Mouse (Mus musculus) fat pad, adult 2 months (tissue): Measurements from ENCODE around the gene Cstb.

Source experiments
- DNase-seq: peaks from one replicate; pipeline ENCODE4 v3.0.0-alpha.2; 2011; ENCODE audit warnings: low read depth, low spot score; ENCODE audit errors: extremely low read depth

Cstb gene

DNA sequence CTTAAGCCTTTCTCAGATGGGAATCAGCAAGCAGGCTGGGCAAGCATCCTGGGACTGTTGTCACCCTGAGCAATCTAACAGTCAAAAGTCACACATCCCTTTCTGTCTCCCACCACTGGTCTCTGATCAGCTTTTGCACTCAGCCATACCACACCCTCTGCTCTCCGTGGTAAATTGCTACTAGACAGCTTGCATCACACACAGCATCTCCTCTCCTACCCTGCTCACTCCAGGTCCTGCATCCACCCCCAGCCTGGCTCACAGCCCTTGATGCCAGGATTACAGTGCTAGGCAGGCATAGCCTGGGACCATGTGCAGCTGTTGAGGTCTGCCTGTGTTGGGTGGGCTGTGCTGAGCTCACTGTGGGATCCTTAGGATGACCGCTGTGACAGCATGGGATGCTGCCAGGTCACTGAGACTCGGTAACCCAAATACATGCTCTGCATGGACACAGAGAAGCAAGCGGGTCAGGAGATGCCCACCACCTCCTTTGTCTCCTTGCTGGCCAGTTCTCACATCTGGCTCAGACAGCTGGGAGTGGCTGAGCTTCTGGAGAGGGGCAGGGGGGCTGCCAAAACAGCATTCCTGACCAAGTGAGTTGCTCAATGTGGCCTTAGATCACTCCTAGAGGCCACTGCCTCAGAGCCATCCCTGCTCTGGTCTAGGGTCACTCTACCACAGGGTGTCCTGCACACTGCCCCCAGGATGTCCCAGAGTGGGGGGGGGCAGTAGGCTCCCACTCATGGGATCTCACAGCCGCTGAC lies 33.1 kb downstream of the Cstb start:
- no peak for DNase-seq

GRCm38 (mm10) chr10:78460463-78460862 lies 35.0 kb downstream of the Cstb start:
- no peak for DNase-seq

DNA sequence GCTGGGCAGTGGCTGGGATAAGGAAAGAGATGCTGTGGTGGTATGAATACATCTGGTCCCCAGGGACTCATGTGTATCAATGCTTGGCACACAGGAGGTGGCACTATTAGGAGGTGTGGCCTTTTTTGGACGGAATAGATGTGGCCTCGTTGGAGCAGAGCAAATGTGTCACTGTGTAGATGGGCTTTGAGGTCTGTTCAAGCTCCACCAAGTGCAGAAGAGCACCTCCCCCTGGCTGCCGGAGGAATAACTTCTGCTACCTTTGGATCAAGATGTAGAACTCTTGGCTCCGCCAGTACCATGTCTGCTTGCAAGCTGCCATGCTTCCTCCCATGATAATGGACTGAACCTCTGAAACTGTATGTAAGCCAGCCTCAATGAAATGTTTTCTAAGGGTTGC lies 36.3 kb downstream of the Cstb start:
- DNase-seq = no peak

- no peak for DNase-seq
These were observed 37.7 kb downstream of the Cstb start for GRCm38 (mm10) chr10:78462945-78463768.

DNA sequence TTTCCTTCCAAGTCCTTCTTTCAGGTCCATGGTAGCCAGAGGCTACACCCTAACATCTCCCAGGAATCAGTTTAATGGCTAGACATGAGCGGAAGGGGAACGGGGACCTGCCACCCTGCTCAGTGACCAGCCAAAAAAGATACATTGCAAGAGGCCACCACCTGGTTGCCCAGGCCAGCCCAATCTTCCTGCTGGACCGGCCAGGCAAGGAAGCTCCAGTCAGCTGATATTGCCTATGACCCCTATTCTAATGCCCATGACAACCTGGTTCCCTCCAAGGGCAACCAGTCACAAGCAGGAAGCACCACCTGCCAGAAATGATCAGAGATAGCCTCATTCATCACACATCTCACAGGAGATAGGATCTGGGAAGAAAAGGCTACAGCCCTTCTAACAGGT lies 38.3 kb downstream of the Cstb start:
- no peak for DNase-seq

GRCm38 (mm10) chr10:78464201-78464791 lies 38.8 kb downstream of the Cstb start:
- DNase-seq = no peak

DNA sequence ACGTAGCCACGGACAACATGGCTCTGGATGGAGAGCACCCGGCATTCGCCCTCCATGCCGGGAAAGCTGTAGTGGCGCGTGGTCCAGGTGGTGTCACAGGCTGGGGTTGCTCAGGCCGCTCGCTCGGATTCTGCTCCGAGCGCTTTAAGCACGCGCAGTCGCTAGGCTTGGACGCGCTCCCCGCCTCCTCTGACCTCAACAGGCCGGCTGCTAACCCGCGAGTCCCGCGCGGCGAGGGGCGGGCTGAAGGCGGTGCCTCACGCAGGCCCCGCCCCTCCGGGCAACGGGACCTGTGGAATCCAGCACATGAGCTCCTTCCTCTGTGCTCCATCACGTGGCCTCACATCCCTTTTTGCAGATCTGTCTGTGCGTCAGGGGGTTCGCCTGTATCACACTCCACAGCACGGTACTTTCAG lies 39.3 kb downstream of the Cstb start, which contains the start of gene Pdxk:
Gene Pdxk (minus strand): TSS at position 184 of the 416 bp plus-strand sequence.
- no peak for DNase-seq

DNA sequence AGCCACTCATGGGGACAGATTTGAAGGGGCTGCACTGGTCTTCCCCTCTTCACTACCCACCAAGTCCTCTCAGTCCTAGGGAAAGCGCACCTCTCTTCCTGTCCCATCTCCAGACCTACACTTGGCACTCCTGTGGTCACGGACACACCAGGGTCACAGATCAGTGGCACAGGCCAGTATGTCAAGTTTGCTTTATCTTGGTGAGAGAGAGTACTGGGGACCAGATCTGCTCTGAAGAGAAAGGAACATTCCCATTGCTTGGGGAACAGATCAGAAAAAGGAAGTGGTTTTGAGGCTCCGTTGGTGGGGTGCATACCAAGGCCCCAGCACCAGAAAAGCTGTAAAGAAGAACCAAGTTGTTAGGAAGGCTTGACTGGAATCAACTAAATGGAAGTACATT lies 40.0 kb downstream of the Cstb start:
- DNase-seq = no peak

- no peak for DNase-seq
These were observed 41.2 kb downstream of the Cstb start for GRCm38 (mm10) chr10:78466647-78467046.

DNA sequence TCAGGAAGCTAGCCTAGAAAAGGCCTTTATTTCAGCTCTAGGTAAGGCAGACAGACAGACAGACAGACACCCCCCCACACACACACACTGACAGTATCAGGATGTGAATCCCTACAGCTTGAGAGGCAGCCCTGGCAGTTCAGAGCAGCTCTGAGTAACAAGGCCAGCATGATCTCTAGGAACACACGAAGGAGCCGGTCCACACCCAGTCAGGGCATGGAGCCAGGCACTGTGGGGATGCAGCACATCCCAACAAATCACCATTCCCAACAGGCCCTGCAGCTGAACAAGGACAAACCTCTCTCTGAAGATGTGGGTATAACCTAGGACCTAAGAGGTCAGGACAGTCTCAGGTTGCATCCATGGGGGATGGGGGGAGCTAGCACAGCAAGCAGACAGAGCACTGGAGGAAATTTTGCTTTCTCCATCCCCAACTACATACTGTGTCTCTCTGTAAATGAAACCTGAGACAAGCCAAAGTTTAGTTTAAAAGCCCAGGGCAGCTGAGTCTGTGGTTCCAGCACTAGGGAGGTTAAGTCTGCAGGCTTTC lies 42.4 kb downstream of the Cstb start:
- no peak for DNase-seq

GRCm38 (mm10) chr10:78470582-78471313 lies 45.3 kb downstream of the Cstb start:
- DNase-seq = no peak

DNA sequence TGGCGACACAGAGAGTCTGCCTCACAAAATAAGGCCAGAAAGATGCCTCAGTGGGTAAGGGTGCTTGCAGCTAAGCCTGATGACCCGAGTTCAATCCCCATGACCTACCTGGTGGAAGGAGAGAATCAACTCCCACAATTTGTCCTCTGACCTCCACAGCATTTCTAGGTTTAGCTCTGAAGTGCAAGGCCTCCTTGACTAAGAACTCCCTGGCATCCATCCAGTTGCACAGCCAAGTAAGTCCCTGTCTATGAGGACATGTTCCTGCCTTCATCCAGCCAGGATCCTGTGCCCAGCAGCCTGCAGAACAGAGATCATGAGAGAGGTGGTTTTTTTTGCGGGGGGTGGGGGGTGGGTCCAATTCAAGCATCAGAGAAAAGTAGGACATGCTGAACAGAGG lies 46.6 kb downstream of the Cstb start:
- DNase-seq = no peak

- no peak for DNase-seq
These were observed 48.0 kb downstream of the Cstb start for GRCm38 (mm10) chr10:78473434-78473833.

DNA sequence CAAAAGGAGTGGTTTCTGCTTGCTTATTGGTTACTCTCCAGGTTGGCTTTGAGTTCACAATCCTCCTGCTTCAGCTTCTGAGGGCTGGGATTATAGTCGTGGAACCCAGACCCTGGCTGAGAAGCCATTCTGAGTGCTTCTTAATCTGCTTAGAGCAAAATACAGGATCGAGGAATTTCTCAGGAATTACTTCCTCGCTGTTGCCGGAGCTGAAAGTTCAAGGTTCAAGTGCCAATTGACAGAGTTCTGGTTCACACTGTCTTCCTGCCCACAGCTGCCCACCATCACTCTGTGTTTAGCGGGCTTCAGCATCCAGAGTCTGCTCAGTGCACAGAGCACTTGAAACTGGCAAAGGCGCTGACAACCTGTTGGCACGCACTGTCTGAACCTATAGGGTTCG lies 49.3 kb downstream of the Cstb start:
- no peak for DNase-seq

DNA sequence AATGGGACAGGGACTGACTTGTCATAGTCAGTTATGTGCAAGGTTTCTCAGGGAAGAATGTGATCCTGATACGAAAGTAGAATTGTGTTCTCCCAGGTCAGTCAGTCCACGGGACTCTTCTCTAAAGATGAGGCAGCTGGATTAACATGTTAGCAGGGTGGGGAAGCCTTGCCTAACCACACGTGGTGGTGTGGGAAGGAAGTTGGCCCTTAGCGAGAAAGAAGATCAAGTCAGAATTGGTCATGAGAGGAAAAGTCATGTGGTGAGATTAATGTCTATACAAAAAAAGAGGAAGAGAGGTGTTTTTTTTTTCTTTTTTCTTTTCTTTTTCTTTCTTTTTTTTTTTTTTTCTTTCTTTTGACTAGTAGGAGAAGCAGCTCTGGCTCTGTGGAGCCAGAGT lies 51.4 kb downstream of the Cstb start:
- no peak for DNase-seq
